Mouse (Mus musculus): ENCODE measurements around the gene Slc12a7. TPM values are rescaled to one million over a fixed set of nuclear protein-coding genes. Genes with fewer than 3 reads are reported as not detected.

Slc12a7 gene
- polyA plus RNA-seq, 1 experiment from 2014 or later: 28.7 TPM

GRCm38 (mm10) chr13:73743662-73744061 is 10.8 kb downstream of the Slc12a7 start:
- Histone ChIP-seq H3K4me1 (ENCODE audit: control insufficient read depth, insufficient read depth, low read length) (no peaks in the 10 kb centered on the region), H3K27ac (ENCODE audit: low read depth, low read length) (no peak overlapping the region), H3K9me3 (ENCODE audit: control insufficient read depth, low read length) (no peaks in the 10 kb centered on the region), H3K4me2 (replicated peaks; ENCODE audit: low read depth, low read length) (no peak overlapping the region), H3K9ac (ENCODE audit: low read depth, low read length) (peak overlapping the region; percentile 23; the same call in 1 of the 2 replicates), H3K4me3 (ENCODE audit: low read length) (no peak overlapping the region), H3K27me3 (ENCODE audit: control insufficient read depth, insufficient read depth, low read length) (no peaks in the 10 kb centered on the region), H3K36me3 (ENCODE audit: control insufficient read depth, insufficient read depth, low read length) (no peaks in the 10 kb centered on the region)
- 72% methylated on average over 3 of the region's 3 CpGs for WGBS
- ATAC-seq (ENCODE audit: low FRiP score, low TSS enrichment): no peak

DNA sequence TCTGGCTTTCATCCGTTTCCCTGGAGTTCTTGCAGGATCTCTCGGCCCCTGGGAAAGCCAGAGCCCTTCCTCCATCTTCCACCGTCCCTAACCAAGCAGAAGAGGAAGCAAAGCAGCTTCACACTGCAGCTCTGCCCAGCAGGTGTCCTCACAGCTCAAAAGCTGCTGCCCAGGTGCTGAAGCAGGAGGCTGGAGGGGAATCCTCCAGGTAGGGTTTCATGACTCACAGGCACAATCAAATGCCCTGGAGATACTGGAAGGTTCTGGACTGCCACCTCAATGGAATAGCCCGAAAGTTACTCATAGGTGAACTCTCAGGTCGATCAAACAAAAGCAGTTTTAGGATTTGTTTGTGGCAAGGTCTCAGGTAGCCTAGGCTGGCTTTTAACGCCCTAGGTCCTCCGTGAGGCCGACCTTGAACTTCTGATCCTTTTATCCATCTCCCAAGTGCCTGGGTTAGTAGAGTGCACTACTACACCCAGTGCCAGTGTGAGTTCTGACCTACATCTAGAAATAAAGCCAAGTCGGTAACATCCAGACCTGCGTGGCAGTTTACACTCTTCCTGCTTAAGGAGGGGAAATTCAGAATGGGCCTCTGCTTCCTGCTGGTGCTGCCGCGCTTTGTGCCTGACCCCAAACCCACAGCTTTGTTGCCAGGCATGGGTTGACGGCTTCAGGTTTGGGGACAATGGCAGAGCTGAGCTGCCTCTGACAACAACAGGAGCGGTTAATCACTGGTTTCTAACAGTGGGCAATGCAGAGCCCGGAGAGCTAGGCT is 16.0 kb downstream of the Slc12a7 start:
- Histone ChIP-seq H3K4me2 (replicated peaks; ENCODE audit: low read depth, low read length) (no peak overlapping the region), H3K9ac (ENCODE audit: low read depth, low read length) (no peak overlapping the region), H3K36me3 (ENCODE audit: control insufficient read depth, insufficient read depth, low read length) (no peaks in the 10 kb centered on the region), H3K4me1 (ENCODE audit: control insufficient read depth, insufficient read depth, low read length) (peaks cover 6% of the 10 kb centered on the region; the same call in 1 of the 2 replicates), H3K27me3 (ENCODE audit: control insufficient read depth, insufficient read depth, low read length) (no peaks in the 10 kb centered on the region), H3K27ac (ENCODE audit: low read depth, low read length) (no peak overlapping the region), H3K9me3 (ENCODE audit: control insufficient read depth, low read length) (no peaks in the 10 kb centered on the region), H3K4me3 (ENCODE audit: low read length) (no peak overlapping the region)
- ATAC-seq (ENCODE audit: low FRiP score, low TSS enrichment): no peak
- WGBS: 43% methylated on average over 15 of the region's 15 CpGs

GRCm38 (mm10) chr13:73750435-73750834 is 17.5 kb downstream of the Slc12a7 start:
- H3K36me3 ChIP-seq (ENCODE audit: control insufficient read depth, insufficient read depth, low read length): no peaks in the 10 kb centered on the region
- no peaks in the 10 kb centered on the region for H3K27me3 ChIP-seq (ENCODE audit: control insufficient read depth, insufficient read depth, low read length)
- H3K9ac ChIP-seq (ENCODE audit: low read depth, low read length): no peak overlapping the region
- H3K9me3 ChIP-seq (ENCODE audit: control insufficient read depth, low read length): no peaks in the 10 kb centered on the region
- H3K4me3 ChIP-seq (ENCODE audit: low read length): no peak overlapping the region
- 68% methylated on average over 6 of the region's 6 CpGs for WGBS
- no peak overlapping the region for H3K4me2 ChIP-seq (replicated peaks; ENCODE audit: low read depth, low read length)
- no peak for ATAC-seq (ENCODE audit: low FRiP score, low TSS enrichment)
- H3K4me1 ChIP-seq (ENCODE audit: control insufficient read depth, insufficient read depth, low read length): peaks cover 6% of the 10 kb centered on the region; the same call in 1 of the 2 replicates
- no peak overlapping the region for H3K27ac ChIP-seq (ENCODE audit: low read depth, low read length)

GRCm38 (mm10) chr13:73751284-73751683 is 18.4 kb downstream of the Slc12a7 start:
- H3K9me3 ChIP-seq (ENCODE audit: control insufficient read depth, low read length): no peaks in the 10 kb centered on the region
- H3K9ac ChIP-seq (ENCODE audit: low read depth, low read length): no peak overlapping the region
- no peak overlapping the region for H3K27ac ChIP-seq (ENCODE audit: low read depth, low read length)
- no peak for ATAC-seq (ENCODE audit: low FRiP score, low TSS enrichment)
- H3K4me2 ChIP-seq (replicated peaks; ENCODE audit: low read depth, low read length): no peak overlapping the region
- H3K4me3 ChIP-seq (ENCODE audit: low read length): no peak overlapping the region
- no peaks in the 10 kb centered on the region for H3K27me3 ChIP-seq (ENCODE audit: control insufficient read depth, insufficient read depth, low read length)
- 92% methylated on average over 3 of the region's 3 CpGs for WGBS
- no peaks in the 10 kb centered on the region for H3K36me3 ChIP-seq (ENCODE audit: control insufficient read depth, insufficient read depth, low read length)
- peaks cover 6% of the 10 kb centered on the region; the same call in 1 of the 2 replicates for H3K4me1 ChIP-seq (ENCODE audit: control insufficient read depth, insufficient read depth, low read length)

DNA sequence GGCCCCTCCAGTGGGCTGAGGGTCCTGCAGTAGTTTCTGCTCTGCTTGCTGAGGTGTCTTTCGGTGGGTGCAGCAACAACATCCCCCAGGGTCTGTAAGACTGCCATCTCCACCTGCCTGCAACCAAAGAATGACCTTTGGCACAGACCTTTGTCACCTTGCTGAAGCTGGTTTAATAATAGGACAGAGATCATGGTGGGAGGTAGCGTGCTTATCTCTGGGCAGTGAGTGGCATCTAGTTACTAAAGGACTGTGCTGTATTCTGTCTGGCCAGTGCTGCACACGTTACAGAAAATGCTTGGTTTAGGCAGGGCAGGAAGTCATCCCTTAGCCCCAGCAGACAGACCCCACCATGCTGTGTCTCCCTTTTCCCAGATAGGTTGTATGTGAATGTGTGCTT is 22.9 kb downstream of the Slc12a7 start:
- H3K9ac ChIP-seq (ENCODE audit: low read depth, low read length): no peak overlapping the region
- WGBS: 71% methylated on average over 3 of the region's 3 CpGs

DNA sequence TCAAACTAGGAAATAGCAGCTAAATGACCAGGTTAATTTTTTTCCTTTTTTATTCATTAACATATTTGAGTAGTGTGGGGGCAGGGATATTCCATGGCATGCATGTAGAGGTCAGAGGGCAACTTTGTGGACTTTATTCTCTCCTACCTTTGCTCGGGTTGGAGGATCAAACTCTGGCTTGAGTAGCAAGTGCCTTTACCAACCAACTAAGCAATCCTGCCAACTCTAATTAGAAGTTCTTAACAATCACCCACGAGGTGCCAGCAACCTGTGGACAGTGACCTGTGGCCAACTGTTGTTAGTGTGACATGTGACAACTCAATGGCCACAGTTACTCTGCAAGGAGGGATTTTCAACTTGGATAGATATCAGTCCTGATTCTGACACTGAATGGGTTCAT is 24.0 kb downstream of the Slc12a7 start:
- Histone ChIP-seq H3K4me1 (ENCODE audit: control insufficient read depth, insufficient read depth, low read length) (peaks cover 6% of the 10 kb centered on the region; the same call in 1 of the 2 replicates), H3K27ac (ENCODE audit: low read depth, low read length) (no peak overlapping the region), H3K4me2 (replicated peaks; ENCODE audit: low read depth, low read length) (no peak overlapping the region), H3K27me3 (ENCODE audit: control insufficient read depth, insufficient read depth, low read length) (no peaks in the 10 kb centered on the region), H3K9me3 (ENCODE audit: control insufficient read depth, low read length) (no peaks in the 10 kb centered on the region), H3K9ac (ENCODE audit: low read depth, low read length) (no peak overlapping the region), H3K4me3 (ENCODE audit: low read length) (no peak overlapping the region), H3K36me3 (ENCODE audit: control insufficient read depth, insufficient read depth, low read length) (no peaks in the 10 kb centered on the region)
- WGBS: 67% methylated on average over 2 of the region's 2 CpGs
- no peak for ATAC-seq (ENCODE audit: low FRiP score, low TSS enrichment)

More for the DNA sequence above, 22.9 kb downstream of the Slc12a7 start:
- ATAC-seq (ENCODE audit: low FRiP score, low TSS enrichment): no peak
- no peaks in the 10 kb centered on the region for H3K27me3 ChIP-seq (ENCODE audit: control insufficient read depth, insufficient read depth, low read length)
- H3K4me3 ChIP-seq (ENCODE audit: low read length): no peak overlapping the region
- no peaks in the 10 kb centered on the region for H3K9me3 ChIP-seq (ENCODE audit: control insufficient read depth, low read length)
- H3K4me2 ChIP-seq (replicated peaks; ENCODE audit: low read depth, low read length): no peak overlapping the region
- no peak overlapping the region for H3K27ac ChIP-seq (ENCODE audit: low read depth, low read length)
- peaks cover 6% of the 10 kb centered on the region; the same call in 1 of the 2 replicates for H3K4me1 ChIP-seq (ENCODE audit: control insufficient read depth, insufficient read depth, low read length)
- H3K36me3 ChIP-seq (ENCODE audit: control insufficient read depth, insufficient read depth, low read length): no peaks in the 10 kb centered on the region

DNA sequence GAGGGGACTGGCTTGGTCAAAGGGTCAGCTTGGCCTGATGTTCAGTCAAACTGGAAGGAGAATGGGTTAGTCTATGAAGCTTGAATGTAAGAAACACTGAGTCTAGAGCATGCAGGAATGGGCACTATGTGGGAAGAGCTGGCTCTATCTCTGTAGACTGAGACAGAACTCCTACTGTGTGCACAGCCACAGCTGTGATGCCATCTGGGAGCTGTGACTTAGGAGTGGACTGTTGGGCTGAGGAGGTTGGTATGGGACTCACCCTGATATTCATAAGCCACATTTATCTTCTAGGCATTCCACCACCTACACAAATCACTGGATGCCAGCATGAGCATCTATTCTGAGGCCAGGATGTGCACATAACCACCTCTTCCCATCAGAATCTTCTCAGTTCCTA is 24.5 kb downstream of the Slc12a7 start:
- Histone ChIP-seq H3K4me3 (ENCODE audit: low read length) (no peak overlapping the region), H3K9me3 (ENCODE audit: control insufficient read depth, low read length) (no peaks in the 10 kb centered on the region), H3K9ac (ENCODE audit: low read depth, low read length) (no peak overlapping the region), H3K4me2 (replicated peaks; ENCODE audit: low read depth, low read length) (no peak overlapping the region), H3K27me3 (ENCODE audit: control insufficient read depth, insufficient read depth, low read length) (no peaks in the 10 kb centered on the region), H3K36me3 (ENCODE audit: control insufficient read depth, insufficient read depth, low read length) (no peaks in the 10 kb centered on the region), H3K27ac (ENCODE audit: low read depth, low read length) (no peak overlapping the region), H3K4me1 (ENCODE audit: control insufficient read depth, insufficient read depth, low read length) (peaks cover 6% of the 10 kb centered on the region; the same call in 1 of the 2 replicates)
- ATAC-seq (ENCODE audit: low FRiP score, low TSS enrichment): no peak

- H3K4me2 ChIP-seq (replicated peaks; ENCODE audit: low read depth, low read length): no peak overlapping the region
- no peaks in the 10 kb centered on the region for H3K9me3 ChIP-seq (ENCODE audit: control insufficient read depth, low read length)
- H3K4me3 ChIP-seq (ENCODE audit: low read length): no peak overlapping the region
- H3K27me3 ChIP-seq (ENCODE audit: control insufficient read depth, insufficient read depth, low read length): no peaks in the 10 kb centered on the region
- 82% methylated on average over 3 of the region's 3 CpGs for WGBS
- H3K36me3 ChIP-seq (ENCODE audit: control insufficient read depth, insufficient read depth, low read length): no peaks in the 10 kb centered on the region
- H3K4me1 ChIP-seq (ENCODE audit: control insufficient read depth, insufficient read depth, low read length): peaks cover 1% of the 10 kb centered on the region
- H3K9ac ChIP-seq (ENCODE audit: low read depth, low read length): no peak overlapping the region
- no peak overlapping the region for H3K27ac ChIP-seq (ENCODE audit: low read depth, low read length)
- no peak for ATAC-seq (ENCODE audit: low FRiP score, low TSS enrichment)
Measured at GRCm38 (mm10) chr13:73759596-73759995, 26.7 kb downstream of the Slc12a7 start.

- Histone ChIP-seq H3K9me3 (ENCODE audit: control insufficient read depth, low read length) (no peaks in the 10 kb centered on the region), H3K4me2 (replicated peaks; ENCODE audit: low read depth, low read length) (no peak overlapping the region), H3K27me3 (ENCODE audit: control insufficient read depth, insufficient read depth, low read length) (no peaks in the 10 kb centered on the region), H3K4me3 (ENCODE audit: low read length) (no peak overlapping the region), H3K9ac (ENCODE audit: low read depth, low read length) (no peak overlapping the region), H3K36me3 (ENCODE audit: control insufficient read depth, insufficient read depth, low read length) (no peaks in the 10 kb centered on the region), H3K27ac (ENCODE audit: low read depth, low read length) (no peak overlapping the region), H3K4me1 (ENCODE audit: control insufficient read depth, insufficient read depth, low read length) (peaks cover 6% of the 10 kb centered on the region)
- 90% methylated on average over 3 of the region's 3 CpGs for WGBS
- ATAC-seq (ENCODE audit: low FRiP score, low TSS enrichment): no peak
Measured at GRCm38 (mm10) chr13:73760126-73760525, 27.2 kb downstream of the Slc12a7 start.

Data from kidney, embryonic 14.5 days (tissue).